Mouse (Mus musculus): ENCODE data around the gene Ccdc125.

The Ccdc125 gene

DNA sequence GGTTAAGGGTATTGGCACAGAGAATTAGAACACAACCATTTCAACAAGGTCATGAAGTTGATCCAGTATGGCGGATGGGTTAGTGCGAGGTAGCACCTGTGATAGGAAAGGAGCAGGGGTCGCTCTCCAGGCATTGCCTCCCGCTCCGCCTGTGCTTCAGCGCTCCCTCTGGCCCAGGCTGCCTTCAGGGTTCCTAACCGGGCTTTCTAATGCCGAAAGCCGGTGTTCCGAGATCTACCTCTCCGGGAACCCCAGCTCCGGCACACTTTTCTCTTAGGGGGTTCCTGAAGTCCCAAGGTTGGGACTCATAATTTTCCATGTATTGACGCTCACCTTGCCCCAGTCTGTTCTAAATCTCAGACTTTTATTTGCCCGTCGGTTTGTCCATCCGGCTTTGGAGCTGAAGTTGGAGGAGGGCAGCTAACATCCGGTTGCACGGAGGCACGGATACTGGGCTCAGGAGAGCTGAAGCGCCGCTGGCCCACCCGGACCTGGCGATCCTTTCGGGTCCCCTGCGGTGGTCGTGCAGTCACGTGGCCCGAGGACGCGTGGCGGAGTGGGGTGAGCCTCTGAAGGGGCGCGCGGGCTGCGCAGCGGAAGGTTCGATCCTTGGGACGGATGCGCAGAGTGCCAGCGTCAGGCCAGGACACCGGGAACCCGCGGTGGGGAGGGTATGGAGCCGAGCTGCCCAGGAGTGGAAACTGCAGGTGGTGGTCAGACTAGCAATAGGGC, at the start of gene Ccdc125:
Ccdc125 (plus strand) TSS at position 427 of the 732 bp plus-strand sequence.
- DNase-seq (ENCODE audit: low read depth, low spot score): peak; percentile 61

DNA sequence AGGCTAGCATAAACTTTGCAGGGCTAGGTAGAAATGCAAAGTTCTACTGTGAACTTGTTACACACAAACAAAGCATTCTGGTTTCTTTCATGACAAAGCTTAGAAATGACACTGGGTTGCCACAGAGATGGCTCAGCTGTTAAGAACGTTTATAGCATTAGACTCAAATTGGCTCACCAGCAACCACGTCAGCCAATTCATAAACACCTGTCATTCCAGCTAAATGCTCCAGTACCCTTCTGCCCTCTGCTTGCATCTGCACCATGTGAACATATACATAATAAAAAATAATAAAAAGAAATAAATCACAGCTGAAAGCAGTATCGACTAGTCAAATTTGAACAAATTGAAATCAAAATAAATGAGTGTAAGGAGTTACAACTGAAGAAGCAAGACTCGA, 47.3 kb upstream of the Ccdc125 start:
- no peak for DNase-seq (ENCODE audit: low read depth, low spot score)

DNA sequence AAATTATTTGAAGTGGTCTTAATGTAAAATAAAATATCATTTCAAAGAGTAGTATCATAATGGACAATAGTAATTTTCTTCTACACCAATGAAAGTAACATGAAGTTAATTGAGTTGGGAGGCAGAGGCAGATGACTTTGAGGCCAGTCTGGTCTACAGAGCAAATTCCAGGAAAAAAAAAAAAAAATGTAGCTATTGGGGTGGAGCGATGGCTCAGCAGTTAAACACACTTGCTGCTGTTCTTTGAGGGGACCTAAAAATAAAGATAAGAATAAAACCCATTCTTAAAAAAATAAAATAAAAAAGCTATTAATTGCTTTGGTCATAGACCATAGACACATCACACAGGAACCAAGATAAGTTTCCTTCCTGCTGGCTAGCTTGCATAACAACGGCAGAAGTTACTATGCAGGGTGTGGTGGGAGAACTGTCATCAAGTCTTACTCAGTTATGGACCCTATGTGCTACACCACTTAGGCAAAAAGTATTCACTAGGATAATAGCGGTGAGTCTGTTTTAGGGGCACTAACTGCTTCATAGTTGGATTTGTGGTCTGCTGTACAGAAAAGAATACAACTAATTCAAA, 35.3 kb upstream of the Ccdc125 start:
- DNase-seq (ENCODE audit: low read depth, low spot score): no peak

DNA sequence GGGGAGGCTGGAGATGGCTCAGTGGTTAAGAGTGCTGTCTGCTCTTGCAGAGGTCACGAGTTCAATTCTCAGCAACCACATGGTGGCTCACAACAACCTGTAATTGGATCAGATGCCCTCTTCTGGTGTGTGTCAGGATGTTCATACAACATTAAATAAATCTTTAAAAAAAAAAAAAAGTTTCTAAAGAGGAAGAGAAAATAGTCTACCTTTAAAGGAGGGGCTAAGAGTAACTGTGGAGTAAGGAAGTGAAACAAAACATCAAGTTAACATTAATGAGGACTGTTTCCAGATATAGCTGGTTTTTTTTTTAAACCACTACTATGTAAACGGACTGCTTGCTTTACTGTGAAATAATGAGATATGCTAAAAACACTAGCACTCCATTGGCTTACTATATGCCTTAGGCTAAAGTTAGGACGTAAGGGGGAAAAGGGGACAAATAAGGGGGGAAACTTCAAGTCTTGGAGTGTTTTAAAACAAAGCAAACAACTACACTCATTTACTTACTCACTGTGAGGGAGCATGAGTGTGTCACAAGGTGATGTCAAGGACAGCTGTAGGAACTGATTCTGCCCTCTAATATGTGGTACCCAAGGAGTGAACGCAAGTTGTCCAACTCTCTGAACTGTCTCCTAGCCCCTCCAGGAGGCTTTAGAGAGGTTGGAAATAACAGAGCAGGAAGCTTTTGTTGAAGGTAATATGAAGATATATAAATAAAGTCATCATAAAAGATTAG, 26.9 kb upstream of the Ccdc125 start:
- DNase-seq (ENCODE audit: low read depth, low spot score): no peak

DNA sequence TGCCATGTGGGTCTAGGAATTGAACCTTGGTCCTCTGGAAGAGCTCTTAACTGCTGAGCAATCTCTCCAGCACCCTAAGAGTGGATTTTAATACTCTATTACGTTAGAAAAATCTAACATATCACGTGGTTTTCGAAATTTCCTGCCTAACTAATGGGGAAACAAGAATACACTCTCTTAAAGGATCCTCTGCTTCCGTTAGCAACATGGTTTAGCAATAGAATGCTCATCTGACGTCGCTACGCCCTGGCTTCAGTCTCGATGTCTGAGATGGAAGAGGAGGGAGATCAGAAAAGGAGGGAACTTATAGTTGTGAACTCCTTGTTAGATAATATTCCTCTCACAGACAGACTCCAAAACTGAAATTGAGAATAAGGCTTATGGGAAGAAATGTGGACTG, 21.3 kb upstream of the Ccdc125 start:
- DNase-seq (ENCODE audit: low read depth, low spot score): no peak

DNA sequence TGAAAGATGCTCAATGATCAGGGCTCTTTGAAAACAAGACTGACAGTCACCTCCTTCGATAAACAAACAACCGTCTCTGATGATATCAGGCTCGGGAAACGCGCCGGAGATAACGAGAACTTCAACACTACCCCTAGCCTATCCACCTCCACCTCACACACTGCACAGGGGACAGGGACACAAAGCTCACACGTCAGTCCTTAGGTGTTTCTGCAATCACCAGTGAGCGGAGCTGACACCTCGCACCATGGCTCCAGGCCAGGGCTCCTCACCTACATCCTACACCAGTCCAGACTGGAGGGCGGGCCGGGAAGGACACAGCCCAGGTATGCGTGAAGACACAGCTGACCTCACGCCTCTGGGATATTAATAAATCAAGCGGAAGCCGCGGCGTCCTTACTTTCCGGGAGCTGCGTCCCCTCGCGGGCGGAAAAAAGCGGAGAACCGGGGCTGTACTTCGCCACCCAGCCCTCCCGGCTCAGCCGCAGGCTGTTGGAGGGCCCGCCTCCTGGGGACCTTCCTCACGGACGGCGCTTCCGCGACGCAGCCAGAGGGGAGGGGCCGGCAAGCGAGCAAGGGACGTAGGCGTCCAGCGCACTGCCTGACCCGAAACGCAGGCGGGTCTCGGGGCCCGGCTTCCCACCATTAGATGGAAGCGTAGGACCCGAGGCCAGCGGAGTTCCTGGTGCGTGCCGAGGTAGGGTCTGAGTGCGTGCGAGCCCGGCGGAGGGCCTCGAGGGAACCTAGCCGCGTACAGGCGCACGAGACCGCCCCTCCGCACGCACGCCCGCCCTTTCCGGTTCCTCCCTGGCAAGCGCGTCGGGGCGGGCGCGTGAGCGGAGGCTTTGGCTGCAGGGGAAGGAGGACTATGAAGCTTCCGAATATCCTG, 18.7 kb upstream of the Ccdc125 start, which contains the start of the genes Ak6 and Rad17:
Ak6 (plus strand) TSS at position 430 of the 889 bp plus-strand sequence.
Rad17 (minus strand) TSS at position 502 of the 889 bp plus-strand sequence.
- DNase-seq (ENCODE audit: low read depth, low spot score): peak; percentile 96

DNA sequence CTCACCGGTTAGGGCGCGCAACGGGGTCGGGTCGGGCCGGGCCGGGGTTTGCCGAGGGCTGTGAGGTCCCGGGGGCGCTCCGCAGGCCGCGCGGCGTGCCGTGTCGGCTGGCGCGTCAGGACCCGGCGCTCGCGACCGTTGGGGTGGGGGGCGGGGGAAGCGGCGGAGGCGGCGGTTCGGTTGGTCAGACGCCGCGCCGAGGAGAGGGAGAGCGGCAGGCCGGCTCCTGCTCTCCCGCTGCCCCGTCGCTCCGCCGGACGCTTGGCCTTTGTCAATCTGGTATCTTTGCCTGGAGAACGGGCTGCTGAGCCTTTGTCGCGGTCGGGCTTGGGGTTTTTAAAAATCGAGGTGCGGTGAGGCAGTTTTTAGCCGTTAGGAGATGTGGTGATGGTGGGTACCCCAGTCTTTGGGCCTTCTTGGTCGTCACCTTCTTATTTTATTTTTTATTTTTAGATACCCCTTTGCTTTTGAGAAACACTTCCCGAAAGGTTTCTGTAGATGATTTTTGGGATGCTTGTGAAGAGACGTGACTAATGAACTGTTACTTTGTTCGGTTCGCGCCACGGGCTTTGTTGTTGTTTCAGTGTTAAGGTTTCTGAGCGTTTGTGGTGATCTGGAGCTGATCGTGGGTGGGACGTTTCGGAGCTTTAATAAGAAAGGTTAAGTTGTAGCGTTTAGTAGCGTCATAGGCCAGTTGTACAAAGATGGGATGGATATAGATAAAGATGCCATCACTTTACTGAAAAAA, 17.9 kb upstream of the Ccdc125 start, which contains the start of gene Taf9:
Taf9 (plus strand) TSS at position 141 of the 748 bp plus-strand sequence.
- peak; percentile 33 for DNase-seq (ENCODE audit: low read depth, low spot score)

DNA sequence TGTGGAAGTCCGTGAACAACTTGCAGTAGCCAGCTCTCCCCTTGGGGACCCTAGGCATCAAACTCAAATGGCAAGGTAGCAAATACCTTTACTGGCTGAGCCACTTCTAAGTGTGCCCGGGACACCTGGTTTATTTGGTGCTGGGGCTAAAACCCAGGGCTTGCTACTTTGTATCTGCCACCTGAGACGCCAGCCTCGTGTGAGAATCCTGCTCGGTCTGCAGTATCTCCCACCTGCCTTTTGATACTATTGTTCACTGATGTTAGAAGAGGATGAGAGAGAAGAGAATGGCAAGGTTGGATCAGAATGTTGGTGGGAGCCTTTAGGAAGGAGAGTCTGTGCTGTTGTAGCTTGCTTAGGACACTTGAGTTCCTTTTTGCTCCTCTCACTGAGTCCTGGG, 11.4 kb upstream of the Ccdc125 start:
- no peak for DNase-seq (ENCODE audit: low read depth, low spot score)

DNA sequence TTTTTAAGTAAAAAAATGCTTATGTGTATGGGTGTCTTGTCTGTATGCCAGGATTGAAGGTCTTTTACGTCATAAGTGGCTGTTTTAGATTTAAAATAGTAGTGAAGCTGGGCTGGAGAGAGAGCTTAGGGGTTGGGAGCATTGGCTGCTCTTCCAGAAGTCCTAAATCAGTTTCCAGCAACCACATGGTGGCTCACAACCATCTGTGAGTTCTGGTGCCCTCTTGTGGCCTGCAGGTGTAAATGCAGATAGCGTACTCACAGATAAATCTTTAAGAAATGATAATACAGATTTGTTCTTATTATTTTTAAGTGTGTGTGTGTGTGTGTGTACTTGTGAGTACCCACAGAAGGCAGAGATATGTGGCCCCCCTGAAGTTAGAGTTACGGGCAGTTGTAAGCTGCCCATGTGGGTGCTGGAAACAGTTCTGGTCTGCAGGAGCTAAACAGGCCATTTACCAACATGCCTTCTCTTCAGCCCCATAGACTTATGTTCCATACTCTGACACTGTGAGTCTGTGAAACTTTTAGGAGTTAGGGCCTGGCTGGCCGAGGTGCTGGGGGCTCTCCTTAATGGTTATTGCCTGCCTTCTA, 9.6 kb upstream of the Ccdc125 start:
- DNase-seq (ENCODE audit: low read depth, low spot score): peak; percentile 65

DNA sequence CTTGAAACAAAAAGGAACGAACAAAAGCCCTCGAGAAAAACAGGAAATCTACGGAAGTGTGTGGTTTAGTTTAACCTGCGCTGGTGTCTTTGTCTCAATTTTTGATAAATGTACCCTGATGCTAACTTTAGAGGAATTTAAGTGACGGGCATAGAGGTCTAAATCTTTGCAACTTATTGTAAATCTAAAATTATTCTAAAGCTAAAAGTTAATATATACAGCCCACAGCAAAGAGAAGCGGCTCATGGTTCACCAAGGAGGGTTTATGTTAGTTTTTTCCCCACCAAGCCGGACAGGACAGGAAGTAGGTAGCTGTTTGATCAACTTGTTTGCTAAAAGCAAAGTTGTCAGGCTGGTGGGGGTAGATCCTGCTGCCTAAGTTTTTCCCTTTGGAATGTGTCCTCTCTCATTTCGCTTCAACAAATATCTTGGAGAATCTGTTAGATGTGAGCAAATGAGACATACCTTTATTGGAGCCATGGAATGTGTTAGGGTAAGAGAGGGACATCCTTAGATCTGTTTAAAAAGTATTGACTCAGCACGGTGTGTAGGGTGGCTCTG, 744 bp downstream of the Ccdc125 start:
- peak; percentile 39 for DNase-seq (ENCODE audit: low read depth, low spot score)

DNA sequence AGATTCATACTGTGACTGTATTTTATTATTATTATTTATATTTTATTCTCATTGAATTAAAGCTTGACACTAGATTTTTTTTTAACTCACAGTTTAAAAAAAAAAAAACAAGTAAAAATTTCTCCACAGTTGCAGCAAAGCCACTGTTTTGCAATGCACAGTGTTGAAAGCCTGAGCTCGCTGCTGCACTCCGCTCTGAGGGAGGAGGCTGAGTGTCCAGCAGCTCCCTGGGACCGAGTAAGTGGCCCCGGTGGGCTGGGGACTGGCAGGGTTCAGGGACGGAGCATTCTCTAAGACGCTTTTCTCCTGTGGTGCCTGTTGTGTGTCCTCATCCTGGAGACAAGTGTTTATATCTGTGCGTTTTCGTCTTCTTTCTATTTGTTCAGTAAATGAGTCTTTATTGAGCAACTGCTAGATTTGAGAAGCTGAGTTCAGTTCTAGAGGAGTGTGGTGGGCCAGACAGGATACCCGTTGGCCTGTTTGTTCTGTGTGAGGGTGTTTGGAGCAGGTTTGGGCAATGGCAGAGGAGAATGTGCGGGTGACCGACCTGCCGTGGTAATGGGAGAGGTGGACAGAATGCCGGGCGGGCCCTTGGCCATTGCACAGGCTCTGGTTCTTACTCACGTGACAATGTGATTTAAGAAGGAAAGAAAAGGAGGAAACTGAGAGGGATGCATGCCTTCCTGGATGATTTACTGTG, 6.6 kb downstream of the Ccdc125 start:
- DNase-seq (ENCODE audit: low read depth, low spot score): no peak

DNA sequence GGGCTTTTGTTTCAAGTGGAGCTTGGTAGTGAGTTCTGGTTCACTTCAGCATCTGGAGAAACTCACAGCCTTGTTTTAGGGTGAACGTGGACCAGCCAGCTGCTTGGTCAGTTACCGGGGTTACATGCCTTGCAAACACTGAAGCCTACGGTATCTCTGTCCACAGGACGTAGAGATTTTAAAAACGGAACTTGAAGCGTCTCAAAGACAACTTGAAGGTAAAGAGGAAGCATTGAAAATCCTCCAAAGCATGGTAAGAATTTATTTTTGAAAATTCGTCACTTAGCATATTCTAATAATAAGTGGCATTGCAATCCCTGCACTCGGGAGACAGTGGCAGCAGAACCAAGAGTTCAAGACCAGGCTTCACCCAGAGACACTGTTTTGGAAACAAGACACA, 12.1 kb downstream of the Ccdc125 start:
- no peak for DNase-seq (ENCODE audit: low read depth, low spot score)

DNA sequence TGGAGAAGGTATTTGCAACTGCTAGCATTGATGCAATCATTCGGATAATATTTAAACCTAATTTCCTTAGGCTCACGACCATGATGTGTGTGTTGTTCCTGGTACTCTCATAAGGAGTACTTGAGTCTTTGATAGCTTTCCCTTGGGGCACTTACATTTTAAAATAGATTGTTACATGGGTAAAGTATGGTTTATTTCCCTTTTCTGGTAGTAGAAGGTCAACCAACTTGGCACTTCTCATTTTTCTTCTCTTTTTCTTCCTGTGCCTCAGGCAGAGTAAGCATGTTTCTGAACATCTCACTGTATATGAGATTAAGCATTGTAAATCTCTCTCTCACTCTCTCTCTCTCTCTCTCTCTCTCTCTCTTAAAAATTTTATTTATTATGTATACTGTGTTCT, 13.3 kb downstream of the Ccdc125 start:
- no peak for DNase-seq (ENCODE audit: low read depth, low spot score)

DNA sequence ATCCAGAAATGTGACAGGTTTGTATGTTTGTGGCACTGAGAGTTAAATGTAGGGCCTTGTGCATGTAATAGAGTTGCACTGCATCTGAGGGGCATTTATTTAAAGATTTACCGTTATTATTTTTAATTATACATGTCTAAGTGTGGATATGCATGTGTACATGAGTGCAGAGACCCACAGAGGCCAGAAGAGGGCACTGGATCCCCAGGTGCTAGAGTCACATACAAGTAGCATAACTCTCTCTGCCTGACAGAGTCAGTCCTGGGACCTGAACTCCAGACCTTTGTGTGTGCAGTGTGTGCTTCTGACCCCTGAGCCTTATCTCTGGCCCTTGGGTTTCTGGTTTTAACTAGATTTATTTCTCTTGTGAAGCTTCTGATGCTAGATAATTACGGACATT, 14.8 kb downstream of the Ccdc125 start:
- DNase-seq (ENCODE audit: low read depth, low spot score): peak; percentile 30

DNA sequence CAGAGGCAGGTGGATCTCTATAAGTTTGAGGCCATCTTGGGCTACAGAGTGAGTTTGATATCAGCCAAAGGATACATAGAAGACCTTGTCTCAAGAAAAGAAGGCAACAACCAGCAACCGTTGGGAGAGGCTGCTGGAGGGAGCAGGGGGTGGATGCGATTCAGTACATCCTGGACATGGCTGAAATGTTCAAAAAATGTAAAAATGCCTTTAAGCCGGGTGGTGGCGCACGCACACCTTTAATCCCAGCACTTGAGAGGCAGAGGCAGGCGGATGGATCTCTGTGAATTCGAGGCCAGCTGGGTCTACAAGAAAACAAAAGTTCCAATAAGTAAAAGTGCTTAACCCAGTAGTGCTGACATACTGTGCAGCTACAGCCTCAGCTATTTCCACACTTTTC, 18.0 kb downstream of the Ccdc125 start:
- no peak for DNase-seq (ENCODE audit: low read depth, low spot score)

DNA sequence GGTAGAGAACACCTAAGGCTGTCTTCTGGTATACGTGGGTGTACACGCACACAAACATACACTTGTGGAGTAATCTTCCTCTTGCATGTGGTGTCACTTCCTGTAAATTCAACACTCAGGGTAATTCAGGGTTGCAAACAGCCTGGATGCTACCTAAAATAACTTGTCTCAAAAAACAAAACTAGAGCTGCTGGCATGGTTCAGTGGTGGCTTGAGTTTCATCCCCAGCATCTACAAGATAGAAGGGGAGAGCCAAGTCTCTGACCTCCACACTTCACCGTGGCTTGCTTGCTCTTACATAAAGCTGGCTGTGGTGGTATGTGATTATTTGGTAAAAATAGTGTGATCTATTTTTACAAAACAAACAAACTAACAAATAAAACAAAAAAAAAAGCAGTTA, 28.0 kb downstream of the Ccdc125 start:
- DNase-seq (ENCODE audit: low read depth, low spot score): no peak

DNA sequence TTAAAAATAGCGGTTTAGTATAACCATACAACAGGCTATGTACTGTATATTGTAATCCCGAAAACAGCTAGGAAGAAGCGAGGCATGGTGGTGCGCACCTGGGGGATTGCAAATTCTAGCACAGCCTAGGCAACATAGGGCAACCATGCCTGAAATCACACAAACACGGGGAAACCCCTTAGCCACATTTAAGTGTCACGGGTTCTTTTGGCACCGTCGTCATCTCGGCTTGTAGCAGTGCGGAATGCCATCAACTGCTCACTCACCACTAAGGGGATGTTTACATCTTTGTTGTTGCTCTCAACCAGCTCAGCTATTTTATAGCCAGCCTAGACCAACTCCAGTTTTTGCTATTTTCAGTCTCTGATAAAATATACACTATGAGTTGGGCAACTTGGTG, 29.3 kb downstream of the Ccdc125 start:
- no peak for DNase-seq (ENCODE audit: low read depth, low spot score)

DNA sequence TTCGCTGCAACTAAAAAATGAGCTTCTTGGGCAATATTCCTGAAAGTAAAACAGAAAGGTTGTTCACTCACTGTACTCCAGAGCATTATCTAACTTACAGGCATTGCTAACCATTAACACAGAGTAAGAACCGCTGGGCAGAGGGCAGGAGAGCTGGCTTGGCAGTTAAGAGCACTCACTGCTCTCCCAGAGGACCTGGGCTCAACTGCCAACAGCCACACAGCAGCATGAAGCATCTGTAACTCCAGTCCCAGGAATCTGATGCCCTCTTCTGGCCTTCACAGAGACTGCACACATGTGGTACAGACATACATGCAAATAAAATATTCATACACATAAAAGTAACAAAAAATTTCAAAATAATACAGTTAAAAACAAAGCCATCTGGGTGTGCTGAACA, 34.0 kb downstream of the Ccdc125 start:
- no peak for DNase-seq (ENCODE audit: low read depth, low spot score)

DNA sequence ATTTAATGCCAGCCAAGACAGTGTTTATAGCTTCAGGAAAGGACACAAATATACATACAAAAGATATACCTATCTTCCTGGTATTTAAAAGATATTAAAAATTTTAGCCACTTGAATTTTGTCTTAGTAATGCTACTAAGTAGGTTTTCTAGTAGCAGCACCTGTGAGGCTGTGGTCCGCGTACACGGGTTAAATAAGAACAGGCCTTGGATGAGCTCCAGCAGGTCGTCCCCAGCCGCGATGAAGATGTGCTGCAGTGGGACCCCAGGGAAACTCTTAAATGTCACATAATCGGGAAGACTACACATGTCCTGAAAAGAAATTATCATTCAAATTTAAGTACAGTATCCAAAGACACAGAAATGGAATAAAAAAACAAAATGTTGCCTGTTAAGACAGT, 36.7 kb downstream of the Ccdc125 start:
- DNase-seq (ENCODE audit: low read depth, low spot score): no peak

Measured in CD4-positive helper T cell, adult 2 months (primary cell).